26 mouse cellular contexts compared by ENCODE assay signal in genomic region chr14:11573710-11574109, GRCm38 (mm10). TPM values are rescaled to one million over a fixed set of nuclear protein-coding genes. Genes with fewer than 3 reads are reported as not detected.
"Had no signal": no experiment of that assay in that cellular context is flagged by ENCODE, and none has a peak within 500 bp of the region (broad histone marks: within the 10 kb centered on the region; RNA-seq: fewer than 3 reads in every experiment).

No protein-coding gene starts in this region.

- H3K27me3 ChIP-seq: heart, embryonic 12.5 days; hindbrain, embryonic 12.5 days; intestine, embryonic 15.5 days; limb, embryonic 12.5 days; liver, embryonic 12.5 days had no signal

- H3K4me3 ChIP-seq: heart, embryonic 10.5 days; heart, embryonic 12.5 days; hindbrain, embryonic 10.5 days; hindbrain, embryonic 12.5 days; intestine, embryonic 15.5 days; layer of hippocampus, adult 2 months; left cerebral cortex, adult 2 months; limb, embryonic 10.5 days; limb, embryonic 12.5 days; liver, embryonic 12.5 days had no signal

- H3K36me3 ChIP-seq: heart, embryonic 10.5 days; heart, embryonic 12.5 days; hindbrain, embryonic 10.5 days; hindbrain, embryonic 12.5 days; intestine, embryonic 15.5 days; limb, embryonic 10.5 days; limb, embryonic 12.5 days; liver, embryonic 12.5 days had no signal

- H3K9ac ChIP-seq: heart, embryonic 12.5 days; hindbrain, embryonic 12.5 days; hindbrain, embryonic 14.5 days; intestine, embryonic 15.5 days; limb, embryonic 12.5 days; liver, embryonic 12.5 days; liver, embryonic 14.5 days had no signal

- H3K4me2 ChIP-seq: heart, embryonic 12.5 days; hindbrain, embryonic 12.5 days; hindbrain, embryonic 14.5 days; intestine, embryonic 15.5 days; limb, embryonic 12.5 days; liver, embryonic 12.5 days had no signal

- H3K9me3 ChIP-seq: heart, embryonic 10.5 days; heart, embryonic 12.5 days; hindbrain, embryonic 10.5 days; hindbrain, embryonic 12.5 days; intestine, embryonic 15.5 days; limb, embryonic 10.5 days; limb, embryonic 12.5 days; liver, embryonic 12.5 days had no signal

- H3K27ac ChIP-seq: heart, embryonic 10.5 days; hindbrain, embryonic 10.5 days; hindbrain, embryonic 12.5 days; hindbrain, embryonic 14.5 days; intestine, embryonic 15.5 days; layer of hippocampus, adult 2 months; left cerebral cortex, adult 2 months; limb, embryonic 10.5 days; limb, embryonic 12.5 days; liver, embryonic 12.5 days; liver, embryonic 14.5 days had no signal

- DNase-seq: gastrocnemius, postnatal 25 days; heart, adult 18-20 months; heart, postnatal 10 days; heart, postnatal 4 days; kidney, adult 18-20 months; kidney, adult 8-10 months; kidney, postnatal 10 days; kidney, postnatal 25 days; kidney, postnatal 4 days; liver had no signal

- ATAC-seq: hindbrain, embryonic 16.5 days; inflammation-experienced regulatory T-cells, adult 6 months; intestine, embryonic 15.5 days; intestine, postnatal 0 days; liver, embryonic 12.5 days had no signal

RNA-seq across cellular contexts. Expression of gene Ptprg, which starts 20.4 kb away (rescaled TPM):
- total RNA-seq: granulocyte monocyte progenitor cell, adult 5-6 weeks had no signal
